Comparison of ENCODE assay signal across 12 mouse cellular contexts in the genomic region with DNA sequence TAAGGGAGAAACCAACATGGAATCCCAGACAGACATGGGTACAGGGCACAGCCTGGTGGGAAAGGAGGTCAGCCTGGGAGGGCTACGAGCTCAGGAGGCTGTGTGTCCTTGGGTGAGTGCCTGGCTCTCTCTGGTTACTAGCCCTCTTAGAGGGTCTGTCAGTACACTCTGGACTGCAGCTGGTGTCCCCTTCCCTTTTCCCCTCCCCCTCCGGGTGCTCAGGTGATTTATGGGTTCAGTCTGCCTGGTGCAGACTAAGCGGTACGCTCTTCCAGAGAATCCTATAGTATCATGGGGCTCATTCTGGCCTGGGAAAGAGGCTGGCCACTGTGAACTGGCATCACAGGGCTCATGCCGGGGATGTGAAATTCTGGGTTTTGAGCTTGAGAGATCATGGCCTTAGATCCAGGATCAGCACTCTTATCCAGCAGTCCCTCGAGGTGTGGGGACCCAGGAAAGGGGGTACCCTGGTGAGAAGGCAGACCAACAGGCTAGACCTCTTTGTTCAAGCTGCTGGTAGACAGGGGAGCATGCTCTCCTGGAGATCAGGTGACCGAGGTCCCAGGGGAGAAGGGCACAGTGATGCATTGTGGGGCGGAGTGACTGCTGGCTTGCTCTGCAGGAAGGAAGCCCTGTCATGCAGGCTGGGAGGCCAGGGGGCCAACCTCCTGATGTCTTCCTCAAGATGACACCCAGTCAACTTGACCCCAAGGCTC. TPM values are rescaled to one million over a fixed set of nuclear protein-coding genes. Genes with fewer than 3 reads are reported as not detected.
A peak's percentile ranks its signal among the peaks of the same experiment; 100 is the strongest.
DNase-seq lines count a peak whose midpoint lies in the region; ATAC-seq and TF ChIP-seq lines count a peak whose summit lies in the region.
"Had no signal": no experiment of that assay in that cellular context is flagged by ENCODE, and none has a peak within 500 bp of the region (broad histone marks: within the 10 kb centered on the region; RNA-seq: fewer than 3 reads in every experiment).

No protein-coding gene starts in this region.

- H3K36me3 ChIP-seq in E14TG2a.4 (ENCODE audit: insufficient read depth, low read length) = peaks cover 90% of the 10 kb centered on the region
- peaks cover 55% of the 10 kb centered on the region for H3K36me3 ChIP-seq in kidney, embryonic 16.5 days (ENCODE audit: insufficient read depth, low read length)
- H3K36me3 ChIP-seq in neural tube, embryonic 12.5 days = peaks cover 73% of the 10 kb centered on the region
- peaks cover 86% of the 10 kb centered on the region for H3K36me3 ChIP-seq in forebrain, embryonic 10.5 days (replicated peaks)

- peak overlapping the region; percentile 35 for H3K4me3 ChIP-seq in E14TG2a.4 (replicated peaks; ENCODE audit: low read length)
- no peak overlapping the region for H3K4me3 ChIP-seq in kidney, embryonic 16.5 days (ENCODE audit: low read length)
- H3K4me3 ChIP-seq in neural tube, embryonic 12.5 days = no peak overlapping the region
- no peak overlapping the region for H3K4me3 ChIP-seq in forebrain, embryonic 10.5 days
- H3K4me3 ChIP-seq: intestine, embryonic 15.5 days had no signal

- DNase-seq in embryo, embryonic 11 days = peak; percentile 46
- no peak for DNase-seq in embryo, embryonic 10 days (ENCODE audit: low spot score)
- no peak for DNase-seq in urinary bladder, postnatal 25 days (ENCODE audit: low spot score)
- DNase-seq in forebrain, embryonic 10.5 days (ENCODE audit: extremely low spot score, low spot score) = no peak
- no peak for DNase-seq in layer of hippocampus, postnatal 36 days

- H3K27ac ChIP-seq in kidney, embryonic 16.5 days (ENCODE audit: low read length) = 0 out of 2 replicates have a peak overlapping the region, but pooled peaks have one; percentile 36
- peak overlapping the region; percentile 50 for H3K27ac ChIP-seq in neural tube, embryonic 12.5 days
- no peak overlapping the region for H3K27ac ChIP-seq in forebrain, embryonic 10.5 days
- H3K27ac ChIP-seq: intestine, embryonic 15.5 days had no signal

- WGBS in kidney, embryonic 16.5 days = 50% methylated on average over 8 of the region's 8 CpGs
- WGBS in neural tube, embryonic 12.5 days = 47% methylated on average over 8 of the region's 8 CpGs
- WGBS in forebrain, embryonic 10.5 days = 91% methylated on average over 8 of the region's 8 CpGs

- peaks cover 95% of the 10 kb centered on the region for H3K4me1 ChIP-seq in E14TG2a.4 (replicated peaks; ENCODE audit: low read depth, low read length)
- H3K4me1 ChIP-seq in kidney, embryonic 16.5 days (ENCODE audit: insufficient read depth, low read length) = peaks cover 26% of the 10 kb centered on the region
- peaks cover 32% of the 10 kb centered on the region for H3K4me1 ChIP-seq in neural tube, embryonic 12.5 days
- peaks cover 25% of the 10 kb centered on the region for H3K4me1 ChIP-seq in forebrain, embryonic 10.5 days

- peak; percentile 21; the same call in 1 of the 2 replicates for ATAC-seq in kidney, embryonic 16.5 days (ENCODE audit: low FRiP score, low TSS enrichment)
- ATAC-seq in neural tube, embryonic 12.5 days (ENCODE audit: low FRiP score, low read depth) = peak; percentile 83
- ATAC-seq: intestine, embryonic 15.5 days had no signal

- H3K9me3 ChIP-seq in E14TG2a.4 (ENCODE audit: low read length) = no peaks in the 10 kb centered on the region
- no peaks in the 10 kb centered on the region for H3K9me3 ChIP-seq in kidney, embryonic 16.5 days (ENCODE audit: low read length)
- H3K9me3 ChIP-seq in neural tube, embryonic 12.5 days = no peaks in the 10 kb centered on the region
- no peaks in the 10 kb centered on the region for H3K9me3 ChIP-seq in forebrain, embryonic 10.5 days
- H3K9me3 ChIP-seq: intestine, embryonic 15.5 days had no signal

- 0 out of 2 replicates have a peak overlapping the region, but pooled peaks have one; percentile 2 for H3K9ac ChIP-seq in kidney, embryonic 16.5 days (replicated peaks; ENCODE audit: low read length)
- 0 out of 2 replicates have a peak overlapping the region, but pooled peaks have one; percentile 21 for H3K9ac ChIP-seq in neural tube, embryonic 12.5 days
- H3K9ac ChIP-seq: intestine, embryonic 15.5 days had no signal

- no peak for TF ChIP-seq CTCF in E14TG2a.4 (conservative IDR thresholded peaks at IDR 0.05; ENCODE audit: low read length)

- no peak overlapping the region for H3K4me2 ChIP-seq in kidney, embryonic 16.5 days (replicated peaks; ENCODE audit: low read depth, low read length)
- H3K4me2 ChIP-seq in neural tube, embryonic 12.5 days (replicated peaks) = peak overlapping the region; percentile 41
- H3K4me2 ChIP-seq: intestine, embryonic 15.5 days had no signal

- no peaks in the 10 kb centered on the region for H3K27me3 ChIP-seq in E14TG2a.4 (ENCODE audit: insufficient read depth, low read length)
- H3K27me3 ChIP-seq in kidney, embryonic 16.5 days (ENCODE audit: insufficient read depth, low read length) = no peaks in the 10 kb centered on the region
- H3K27me3 ChIP-seq in neural tube, embryonic 12.5 days (replicated peaks) = no peaks in the 10 kb centered on the region
- H3K27me3 ChIP-seq in forebrain, embryonic 10.5 days (ENCODE audit: poor library complexity, severe bottlenecking) = no peaks in the 10 kb centered on the region
- H3K27me3 ChIP-seq: intestine, embryonic 15.5 days had no signal

RNA-seq across cellular contexts. Expression of a gene that starts 6.0 kb away (rescaled TPM):
- 51.0 and 56.2 TPM in 2 replicates for polyA plus RNA-seq in kidney, embryonic 16.5 days (2015; fragmentation: Nextera tagmentation; extraction: Ambion mirVana)
- polyA plus RNA-seq in neural tube, embryonic 12.5 days (2016; fragmentation: Nextera tagmentation; extraction: Ambion mirVana) = 67.6 and 70.6 TPM in 2 replicates
- 56.2 and 58.7 TPM in 2 replicates for polyA plus RNA-seq in forebrain, embryonic 10.5 days (2016; fragmentation: Nextera tagmentation; extraction: Ambion mirVana)
- 10 to 100 TPM; 26.2 to 29.8 TPM for total RNA-seq in layer of hippocampus, postnatal 36 days (2021)

RNA-seq across cellular contexts. Expression of a gene that starts 14.7 kb away (rescaled TPM):
- polyA plus RNA-seq in kidney, embryonic 16.5 days (2015; fragmentation: Nextera tagmentation; extraction: Ambion mirVana) = 663 and 672 TPM in 2 replicates
- polyA plus RNA-seq in neural tube, embryonic 12.5 days (2016; fragmentation: Nextera tagmentation; extraction: Ambion mirVana) = 515 and 520 TPM in 2 replicates
- 596 and 599 TPM in 2 replicates for polyA plus RNA-seq in forebrain, embryonic 10.5 days (2016; fragmentation: Nextera tagmentation; extraction: Ambion mirVana)
- total RNA-seq in layer of hippocampus, postnatal 36 days (2021) = 100 to 1,000 TPM; 868 to 892 TPM

RNA-seq across cellular contexts. Expression of a gene that starts 21.0 kb away (rescaled TPM):
- 38.4 and 39.3 TPM in 2 replicates for polyA plus RNA-seq in kidney, embryonic 16.5 days (2015; fragmentation: Nextera tagmentation; extraction: Ambion mirVana)
- 87.7 and 88.4 TPM in 2 replicates for polyA plus RNA-seq in neural tube, embryonic 12.5 days (2016; fragmentation: Nextera tagmentation; extraction: Ambion mirVana)
- 41.6 and 44.9 TPM in 2 replicates for polyA plus RNA-seq in forebrain, embryonic 10.5 days (2016; fragmentation: Nextera tagmentation; extraction: Ambion mirVana)
- total RNA-seq in layer of hippocampus, postnatal 36 days (2021) = 10 to 100 TPM; 65.6 to 77.8 TPM

RNA-seq across cellular contexts. Expression of a gene that starts 21.9 kb away (rescaled TPM):
- polyA plus RNA-seq in kidney, embryonic 16.5 days (2015; fragmentation: Nextera tagmentation; extraction: Ambion mirVana) = not detected in 2 replicates
- not detected in 2 replicates for polyA plus RNA-seq in neural tube, embryonic 12.5 days (2016; fragmentation: Nextera tagmentation; extraction: Ambion mirVana)
- polyA plus RNA-seq in forebrain, embryonic 10.5 days (2016; fragmentation: Nextera tagmentation; extraction: Ambion mirVana) = not detected in 2 replicates
- total RNA-seq in layer of hippocampus, postnatal 36 days (2021) = not detected
- polyA plus RNA-seq: embryonic facial prominence, embryonic 11.5 days; gonadal fat pad, adult 2 months; liver, embryonic 16.5 days had no signal

RNA-seq across cellular contexts. Expression of a gene that starts 26.7 kb away (rescaled TPM):
- 24.4 and 25.2 TPM in 2 replicates for polyA plus RNA-seq in kidney, embryonic 16.5 days (2015; fragmentation: Nextera tagmentation; extraction: Ambion mirVana)
- polyA plus RNA-seq in neural tube, embryonic 12.5 days (2016; fragmentation: Nextera tagmentation; extraction: Ambion mirVana) = 15.6 and 17.5 TPM in 2 replicates
- polyA plus RNA-seq in forebrain, embryonic 10.5 days (2016; fragmentation: Nextera tagmentation; extraction: Ambion mirVana) = 6.8 and 7.5 TPM in 2 replicates
- total RNA-seq in layer of hippocampus, postnatal 36 days (2021) = 100 to 1,000 TPM; 109 to 116 TPM
